Mouse (Mus musculus): ENCODE results near the gene Mast4. TPM values are rescaled to one million over a fixed set of nuclear protein-coding genes. Genes with fewer than 3 reads are reported as not detected.

The Mast4 gene
- total and polyA plus RNA-seq, 3 experiments, result 0.99 to 7.4 (median 6.1) TPM

- Histone ChIP-seq H3K4me1 (ENCODE audit: control insufficient read depth in 1 of 2, insufficient read depth in 2 of 2) (no peaks in the 10 kb centered on the region), H3K9ac (ENCODE audit: insufficient read depth, low read depth) (no peak overlapping the region), H3K27me3 (replicated peaks) (no peaks in the 10 kb centered on the region), H3K27ac (ENCODE audit: insufficient read depth, low read depth) (no peak overlapping the region), H3K79me2 (replicated peaks; ENCODE audit: control insufficient read depth, extremely low read depth, insufficient read depth, poor library complexity, severe bottlenecking) (no peaks in the 10 kb centered on the region), H3K9me3 (replicated peaks; ENCODE audit: low read length) (no peaks in the 10 kb centered on the region), H3K4me3 (replicated peaks in 1 of 3; ENCODE audit: low read depth in 2 of 3, low read length in 2 of 3, poor library complexity in 1 of 3) (no peak overlapping the region), H3K36me3 (replicated peaks in 1 of 2; ENCODE audit: control insufficient read depth in 1 of 2, insufficient read depth in 1 of 2, low read length in 1 of 2) (no peaks in the 10 kb centered on the region), H3K4me2 (ENCODE audit: insufficient read depth, low read depth, poor library complexity, severe bottlenecking) (no peak overlapping the region)
- TF ChIP-seq TCF12 (IDR thresholded peaks at IDR 0.05; ENCODE audit: low read depth, low read length) (no peak), TBP (conservative IDR thresholded peaks at IDR 0.05; ENCODE audit: low read depth, low read length) (no peak), ZNF384 (IDR thresholded peaks at IDR 0.05; ENCODE audit: low read depth, low read length) (no peak), NELFE (IDR thresholded peaks at IDR 0.05; ENCODE audit: low read depth, low read length) (no peak), BHLHE40 (IDR thresholded peaks at IDR 0.05; ENCODE audit: low read depth, low read length) (no peak), ETS1 (conservative IDR thresholded peaks at IDR 0.05; ENCODE audit: low read depth, low read length) (no peak), USF2 (conservative IDR thresholded peaks at IDR 0.05; ENCODE audit: low read depth, low read length) (no peak), POLR2A (IDR thresholded peaks at IDR 0.05; ENCODE audit: low read depth, low read length) (no peak), MAX (IDR thresholded peaks at IDR 0.05; ENCODE audit: low read length) (no peak), JUND (conservative IDR thresholded peaks at IDR 0.05; ENCODE audit: low read depth, low read length) (no peak), MAZ (IDR thresholded peaks at IDR 0.05; ENCODE audit: low read depth, low read length) (no peak), MXI1 (IDR thresholded peaks at IDR 0.05; ENCODE audit: low read depth, low read length) (no peak), ELF1 (IDR thresholded peaks at IDR 0.05; ENCODE audit: low read depth, low read length) (no peak), CHD1 (IDR thresholded peaks at IDR 0.05; ENCODE audit: low read depth, low read length) (no peak)
- in situ Hi-C loops (cut with MboI; ENCODE audit: low pct_ligation_motif_present, low pct_unique_long_range_greater_than_20kb, low sequenced_read_pairs), result no loop called here
- DNase-seq (ENCODE audit: extremely low read depth), result no peak
- dilution Hi-C loops (cut with MboI; ENCODE audit: extremely low pct_ligation_motif_present, extremely low pct_unique_long_range_greater_than_20kb, low sequenced_read_pairs), result no loop called here
Observed at GRCm38 (mm10) chr13:103025461-103025860, 308.8 kb downstream of the Mast4 start.

- Histone ChIP-seq H3K79me2 (replicated peaks; ENCODE audit: control insufficient read depth, extremely low read depth, insufficient read depth, poor library complexity, severe bottlenecking) (no peaks in the 10 kb centered on the region), H3K9ac (ENCODE audit: insufficient read depth, low read depth) (no peak overlapping the region), H3K36me3 (replicated peaks in 1 of 2; ENCODE audit: control insufficient read depth in 1 of 2, insufficient read depth in 1 of 2, low read length in 1 of 2) (no peaks in the 10 kb centered on the region), H3K4me3 (replicated peaks in 1 of 3; ENCODE audit: low read depth in 2 of 3, low read length in 2 of 3, poor library complexity in 1 of 3) (no peak overlapping the region), H3K4me2 (ENCODE audit: insufficient read depth, low read depth, poor library complexity, severe bottlenecking) (no peak overlapping the region), H3K9me3 (replicated peaks; ENCODE audit: low read length) (no peaks in the 10 kb centered on the region), H3K27ac (ENCODE audit: insufficient read depth, low read depth) (no peak overlapping the region), H3K27me3 (replicated peaks) (no peaks in the 10 kb centered on the region), H3K4me1 (ENCODE audit: control insufficient read depth in 1 of 2, insufficient read depth in 2 of 2) (no peaks in the 10 kb centered on the region)
- dilution Hi-C loops (cut with MboI; ENCODE audit: extremely low pct_ligation_motif_present, extremely low pct_unique_long_range_greater_than_20kb, low sequenced_read_pairs) (no loop called here), in situ Hi-C loops (cut with MboI; ENCODE audit: low pct_ligation_motif_present, low pct_unique_long_range_greater_than_20kb, low sequenced_read_pairs) (no loop called here)
- DNase-seq (ENCODE audit: extremely low read depth), result no peak
- TF ChIP-seq MAZ (IDR thresholded peaks at IDR 0.05; ENCODE audit: low read depth, low read length), result no peak
- no peak for TF ChIP-seq HCFC1 (IDR thresholded peaks at IDR 0.05; ENCODE audit: low read depth, low read length)
Observed at GRCm38 (mm10) chr13:103018481-103018880, 315.8 kb downstream of the Mast4 start.

GRCm38 (mm10) chr13:103017661-103018060 lies 316.6 kb downstream of the Mast4 start:
- Histone ChIP-seq H3K4me2 (ENCODE audit: insufficient read depth, low read depth, poor library complexity, severe bottlenecking) (no peak overlapping the region), H3K79me2 (replicated peaks; ENCODE audit: control insufficient read depth, extremely low read depth, insufficient read depth, poor library complexity, severe bottlenecking) (no peaks in the 10 kb centered on the region), H3K4me1 (ENCODE audit: control insufficient read depth in 1 of 2, insufficient read depth in 2 of 2) (no peaks in the 10 kb centered on the region), H3K36me3 (replicated peaks in 1 of 2; ENCODE audit: control insufficient read depth in 1 of 2, insufficient read depth in 1 of 2, low read length in 1 of 2) (no peaks in the 10 kb centered on the region), H3K9ac (ENCODE audit: insufficient read depth, low read depth) (no peak overlapping the region), H3K9me3 (replicated peaks; ENCODE audit: low read length) (no peaks in the 10 kb centered on the region), H3K27me3 (replicated peaks) (no peaks in the 10 kb centered on the region), H3K4me3 (replicated peaks in 1 of 3; ENCODE audit: low read depth in 2 of 3, low read length in 2 of 3, poor library complexity in 1 of 3) (no peak overlapping the region), H3K27ac (ENCODE audit: insufficient read depth, low read depth) (no peak overlapping the region)
- in situ Hi-C loops (cut with MboI; ENCODE audit: low pct_ligation_motif_present, low pct_unique_long_range_greater_than_20kb, low sequenced_read_pairs) (no loop called here), dilution Hi-C loops (cut with MboI; ENCODE audit: extremely low pct_ligation_motif_present, extremely low pct_unique_long_range_greater_than_20kb, low sequenced_read_pairs) (no loop called here)
- DNase-seq (ENCODE audit: extremely low read depth), result no peak
- TF ChIP-seq GABPA (IDR thresholded peaks at IDR 0.05; ENCODE audit: insufficient replicate concordance, low read depth, low read length), result no peak
- TF ChIP-seq ELF1 (IDR thresholded peaks at IDR 0.05; ENCODE audit: low read depth, low read length), result no peak
- no peak for TF ChIP-seq TCF12 (IDR thresholded peaks at IDR 0.05; ENCODE audit: low read depth, low read length)
- no peak for TF ChIP-seq MAFK (IDR thresholded peaks at IDR 0.05; ENCODE audit: insufficient replicate concordance, low read length)
- no peak for TF ChIP-seq ZMIZ1 (IDR thresholded peaks at IDR 0.05; ENCODE audit: low read depth, low read length)
- no peak for TF ChIP-seq NELFE (IDR thresholded peaks at IDR 0.05; ENCODE audit: low read depth, low read length)
- no peak for TF ChIP-seq E2F4 (IDR thresholded peaks at IDR 0.05; ENCODE audit: insufficient replicate concordance, low read depth, low read length)
- no peak for TF ChIP-seq IRF4 (IDR thresholded peaks at IDR 0.05; ENCODE audit: low read depth, low read length)
- TF ChIP-seq BHLHE40 (IDR thresholded peaks at IDR 0.05; ENCODE audit: low read depth, low read length), result no peak
- no peak for TF ChIP-seq RCOR1 (conservative IDR thresholded peaks at IDR 0.05; ENCODE audit: low read depth, low read length)
- no peak for TF ChIP-seq POLR2A (IDR thresholded peaks at IDR 0.05; ENCODE audit: low read depth, low read length)

Measured in CH12.LX (cell line).